Mouse (Mus musculus) spleen, adult 2 months (tissue): ENCODE data around the gene Sgk1. TPM values are rescaled to one million over a fixed set of nuclear protein-coding genes. Genes with fewer than 3 reads are reported as not detected.

Experiments
- DNase-seq, 2 experiments: peaks; one replicate each; pipeline versions ENCODE4 v3.0.0 to v3.0.0-alpha.2; 2012 to 2021; ENCODE audit warnings: low spot score in 2 of 2, low read depth in 1 of 2
- H3K27ac ChIP-seq: fragments of 200-500 bp; 2 replicates; pipeline ENCODE4 v1.5.1; 2012; ENCODE audit warnings: low read length, inconsistent platforms; ENCODE audit not compliant: insufficient read depth
- H3K27me3 ChIP-seq: fragments of 200-500 bp; 2 replicates; pipeline ENCODE4 v1.6.1; 2012; ENCODE audit warnings: mild to moderate bottlenecking, moderate library complexity, low read length, inconsistent platforms; ENCODE audit not compliant: control insufficient read depth, insufficient read depth
- H3K36me3 ChIP-seq: fragments of 200-500 bp; 2 replicates; pipeline ENCODE4 v1.6.1; 2012; ENCODE audit warnings: mild to moderate bottlenecking, low read length, inconsistent platforms; ENCODE audit not compliant: control insufficient read depth, insufficient read depth
- H3K4me1 ChIP-seq: fragments of 200-500 bp; 2 replicates; pipeline ENCODE4 v1.6.1; 2011; ENCODE audit warnings: inconsistent platforms; ENCODE audit not compliant: control insufficient read depth, insufficient read depth, insufficient read length
- H3K4me3 ChIP-seq: fragments of 200-500 bp; 2 replicates; pipeline ENCODE4 v1.5.1; 2011; ENCODE audit warnings: mild to moderate bottlenecking, inconsistent platforms; ENCODE audit not compliant: insufficient read depth, insufficient read length; ENCODE audit errors: extremely low read depth
- CTCF ChIP-seq: fragments of 200-500 bp; IDR thresholded peaks from 2 replicates; pipeline ENCODE4 v1.5.1; 2011; ENCODE audit warnings: mild to moderate bottlenecking, inconsistent platforms; ENCODE audit not compliant: insufficient read depth, insufficient read length, insufficient replicate concordance; ENCODE audit errors: extremely low read depth
- POLR2A ChIP-seq: fragments of 200-500 bp; IDR thresholded peaks from 2 replicates; pipeline ENCODE4 v1.6.1; 2011; ENCODE audit warnings: low read depth, low read length, inconsistent platforms
- WGBS: fragments of 180-500 bp; shearing (Covaris S2); methylation state at CpG from one replicate; pipeline ENCODE4 v1.1.7; 2018; 5-methylcytosine and 5-hydroxymethylcytosine counted together
- polyA plus RNA-seq: library from polyadenylated mRNA; depleted of rRNA; stranded (reverse); fragments of >200 nt; gene quantifications from 2 replicates; pipeline ENCODE4 v1.2.3, GENCODE M21; 2012

The Sgk1 gene
- polyA plus RNA-seq, 1 experiment: 15.8 TPM

DNA sequence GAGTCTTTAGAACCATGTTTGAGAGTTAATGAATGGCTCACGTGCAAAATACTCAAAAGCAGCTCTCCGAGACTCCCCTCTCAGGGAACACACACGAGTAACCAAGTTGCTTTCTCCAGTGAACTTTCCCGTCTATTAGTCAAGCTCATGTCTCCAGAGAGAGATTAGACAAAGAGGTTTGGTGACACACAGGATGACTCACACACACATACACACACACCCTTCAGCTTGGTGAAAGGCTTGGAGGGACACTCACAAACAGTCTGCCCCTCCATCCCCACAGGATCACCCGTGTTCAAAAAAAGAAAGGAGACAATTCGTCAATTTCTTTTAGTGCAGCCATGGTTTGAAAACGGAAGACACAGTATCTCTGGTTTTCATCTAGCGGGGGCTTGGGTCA is 32.7 kb upstream of the Sgk1 start:
- Histone ChIP-seq H3K36me3 (no peaks in the 10 kb centered on the region), H3K4me1 (no peaks in the 10 kb centered on the region), H3K4me3 (no peak overlapping the region), H3K27ac (no peak overlapping the region), H3K27me3 (no peaks in the 10 kb centered on the region)
- DNase-seq: no peak
- TF ChIP-seq CTCF (no peak), POLR2A (no peak)
- WGBS: 89% methylated on average over 8 of the region's 8 CpGs

DNA sequence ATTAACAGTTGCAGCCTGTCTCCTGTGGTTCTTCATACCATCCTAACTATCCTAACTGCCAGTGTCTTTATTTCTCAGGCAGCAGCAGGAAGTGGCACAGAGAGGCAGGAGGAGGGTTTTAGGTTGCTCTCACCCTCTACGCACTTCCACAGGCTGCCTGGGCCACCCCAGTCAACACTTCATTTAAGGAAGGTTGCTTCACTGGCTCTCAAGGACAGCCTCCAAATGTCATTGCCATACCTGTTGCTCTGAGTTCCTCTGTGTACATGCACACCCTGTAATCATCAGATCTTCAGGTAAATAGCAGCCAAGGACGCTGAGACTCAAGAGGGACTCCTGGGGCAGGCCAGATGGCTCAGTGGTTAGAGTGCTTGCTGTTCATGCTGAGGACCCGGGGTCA is 31.7 kb upstream of the Sgk1 start:
- WGBS: 92% methylated on average over 3 of the region's 3 CpGs
- DNase-seq: no peak
- TF ChIP-seq POLR2A (no peak), CTCF (no peak)
- Histone ChIP-seq H3K36me3 (no peaks in the 10 kb centered on the region), H3K27me3 (no peaks in the 10 kb centered on the region), H3K4me1 (no peaks in the 10 kb centered on the region), H3K27ac (no peak overlapping the region), H3K4me3 (no peak overlapping the region)

DNA sequence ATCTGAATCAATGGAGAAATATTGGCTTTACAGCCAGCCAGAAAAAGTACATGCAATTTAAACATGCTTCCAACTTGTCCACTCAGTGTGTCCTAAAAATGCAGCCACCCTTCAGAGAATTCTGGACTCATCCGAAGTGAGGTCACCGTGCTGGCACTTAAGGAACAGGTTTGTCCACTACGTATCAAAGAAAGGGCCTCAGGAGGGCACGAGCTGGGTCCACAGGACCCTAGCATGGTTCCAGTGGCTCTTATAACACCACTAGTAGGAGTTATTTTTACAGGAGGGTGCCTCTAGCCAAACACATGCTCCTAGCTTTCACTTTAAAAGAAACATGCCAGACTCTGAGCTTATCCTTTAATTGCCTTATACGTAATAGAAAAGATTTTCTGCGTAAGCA is 28.9 kb upstream of the Sgk1 start:
- Histone ChIP-seq H3K4me1 (no peaks in the 10 kb centered on the region), H3K27me3 (no peaks in the 10 kb centered on the region), H3K4me3 (no peak overlapping the region), H3K27ac (no peak overlapping the region), H3K36me3 (no peaks in the 10 kb centered on the region)
- TF ChIP-seq POLR2A (no peak), CTCF (no peak)
- no peak for DNase-seq
- WGBS: 95% methylated on average over 6 of the region's 6 CpGs

DNA sequence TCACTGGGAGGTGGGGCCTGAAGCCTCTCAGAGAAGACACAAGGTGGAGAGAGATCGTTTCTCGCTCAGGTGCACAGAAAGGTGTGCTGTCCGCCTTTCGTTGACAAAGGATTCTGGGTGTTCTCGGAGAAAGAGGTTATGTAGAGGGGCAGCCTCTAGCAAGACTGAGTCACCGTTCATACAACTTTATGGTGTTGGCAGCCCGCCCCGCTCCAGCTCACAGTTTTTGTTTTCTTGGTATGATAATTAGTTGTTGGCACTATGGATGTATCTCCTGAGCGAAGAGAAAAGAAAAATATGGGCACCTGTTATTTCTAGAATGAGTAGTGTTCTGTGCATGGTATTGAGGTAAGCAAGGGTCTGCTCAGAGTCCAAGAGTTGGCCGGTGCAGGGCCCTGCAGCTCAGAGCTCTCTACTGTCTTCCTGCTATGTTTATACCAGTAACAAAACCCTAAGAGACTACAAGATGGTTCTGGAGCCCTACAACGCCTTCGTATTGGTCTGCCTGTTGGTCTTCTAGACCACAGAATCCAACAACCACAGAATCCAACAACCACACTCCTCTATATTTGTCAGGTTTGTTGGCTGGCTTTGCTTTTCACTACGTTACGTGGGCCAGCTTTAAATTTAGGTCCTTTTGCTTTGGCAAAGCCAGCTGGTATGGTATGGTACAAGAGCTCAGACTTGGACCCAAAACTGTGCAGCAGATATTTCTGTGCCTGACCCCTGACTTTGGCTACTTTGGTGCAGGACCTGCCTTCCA is 28.2 kb upstream of the Sgk1 start:
- WGBS: 92% methylated on average over 14 of the region's 14 CpGs
- H3K36me3 ChIP-seq: no peaks in the 10 kb centered on the region
- no peak overlapping the region for H3K27ac ChIP-seq
- H3K4me1 ChIP-seq: no peaks in the 10 kb centered on the region
- H3K4me3 ChIP-seq: no peak overlapping the region
- DNase-seq: no peak
- H3K27me3 ChIP-seq: no peaks in the 10 kb centered on the region
- no peak for TF ChIP-seq POLR2A
- no peak for TF ChIP-seq CTCF

DNA sequence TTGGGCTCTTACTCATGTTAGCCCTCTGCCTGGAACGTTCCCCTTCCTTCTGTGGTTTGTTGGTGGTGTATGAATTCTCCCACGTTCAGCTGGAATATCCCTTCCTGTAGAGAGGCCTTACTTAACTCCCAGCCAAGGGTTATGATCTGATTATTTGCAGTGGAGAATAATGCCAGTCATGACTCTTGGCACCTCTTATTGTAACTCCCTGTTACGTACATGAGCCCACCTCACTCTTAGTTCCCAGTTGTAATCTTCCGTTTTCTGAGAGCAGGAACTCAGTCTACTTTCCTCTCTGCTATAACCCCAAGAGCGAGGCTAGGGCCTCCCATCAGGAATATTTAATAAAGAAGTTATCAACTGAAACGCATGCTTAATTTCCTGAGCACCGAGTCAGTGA is 26.6 kb upstream of the Sgk1 start:
- Histone ChIP-seq H3K36me3 (no peaks in the 10 kb centered on the region), H3K4me1 (no peaks in the 10 kb centered on the region), H3K4me3 (no peak overlapping the region), H3K27me3 (no peaks in the 10 kb centered on the region), H3K27ac (no peak overlapping the region)
- 70% methylated on average over 7 of the region's 7 CpGs for WGBS
- TF ChIP-seq CTCF (no peak), POLR2A (no peak)
- no peak for DNase-seq

DNA sequence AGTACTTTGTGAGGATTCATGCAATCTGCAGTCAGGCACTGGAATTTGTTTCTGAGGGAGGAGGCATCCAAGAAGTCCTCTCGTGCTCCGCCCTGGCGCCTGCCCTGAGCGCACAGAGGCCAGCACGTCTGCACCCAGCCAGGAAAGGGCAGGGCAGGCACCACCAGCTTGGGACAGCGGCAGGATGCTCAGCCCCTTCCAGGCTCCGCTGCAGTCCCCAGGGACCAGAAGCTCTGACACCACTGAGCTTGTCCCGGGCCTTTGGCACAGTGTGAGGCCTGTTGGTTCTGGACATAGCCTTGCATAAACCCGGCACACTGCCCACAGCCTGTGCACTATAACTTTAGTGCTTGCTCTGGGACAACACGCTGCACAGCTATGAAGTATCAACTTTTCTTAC is 24.3 kb upstream of the Sgk1 start:
- H3K4me1 ChIP-seq: no peaks in the 10 kb centered on the region
- TF ChIP-seq CTCF: no peak
- TF ChIP-seq POLR2A: no peak
- 86% methylated on average over 10 of the region's 10 CpGs for WGBS
- no peaks in the 10 kb centered on the region for H3K36me3 ChIP-seq
- no peak overlapping the region for H3K27ac ChIP-seq
- no peak for DNase-seq
- H3K4me3 ChIP-seq: no peak overlapping the region
- no peaks in the 10 kb centered on the region for H3K27me3 ChIP-seq

DNA sequence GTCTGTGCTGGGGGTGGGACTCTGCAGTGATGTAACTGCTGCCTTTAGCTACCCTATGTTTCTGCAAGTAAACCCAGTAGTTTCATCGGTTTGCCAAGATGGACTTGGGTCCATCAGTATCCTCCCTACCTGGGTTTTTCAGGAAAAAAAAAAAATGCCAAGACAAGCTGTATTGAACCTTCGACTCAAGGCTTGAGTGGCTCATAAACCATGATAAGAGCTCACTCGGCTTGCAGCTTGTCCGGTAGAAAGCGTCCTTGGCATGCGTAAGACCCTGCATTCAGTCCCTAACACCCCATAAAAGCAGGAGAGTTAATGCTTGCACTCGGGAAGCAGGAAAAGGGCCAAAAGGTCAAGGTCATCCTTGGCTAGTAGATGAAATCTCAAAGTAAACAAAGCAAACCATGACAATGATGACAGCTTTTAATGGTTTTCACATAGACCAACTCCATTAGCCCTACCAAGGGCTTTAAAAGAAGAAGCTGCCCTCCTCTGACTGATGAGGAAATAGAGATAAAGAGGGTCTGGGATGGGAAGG is 23.5 kb upstream of the Sgk1 start:
- no peak for DNase-seq
- H3K27me3 ChIP-seq: no peaks in the 10 kb centered on the region
- TF ChIP-seq POLR2A (no peak), CTCF (no peak)
- no peaks in the 10 kb centered on the region for H3K36me3 ChIP-seq
- H3K4me1 ChIP-seq: no peaks in the 10 kb centered on the region
- whole genome bisulfite sequencing: 89% methylated on average over 7 of the region's 7 CpGs
- no peak overlapping the region for H3K27ac ChIP-seq
- H3K4me3 ChIP-seq: no peak overlapping the region
